Mouse (Mus musculus) liver, embryonic 14.5 days (tissue): Measurements from ENCODE around the gene Capn2. TPM values are rescaled to one million over a fixed set of nuclear protein-coding genes. Genes with fewer than 3 reads are reported as not detected.
A peak's percentile ranks its signal among the peaks of the same experiment; 100 is the strongest.

Experiments
- ATAC-seq: fragments of 200-750 bp; cut with Nextera tagmentation; 2 replicates; pipeline ENCODE4 v1.8.0; 2017; ENCODE audit warnings: moderate number of reproducible peaks, mild to moderate bottlenecking, moderate library complexity; ENCODE audit not compliant: insufficient read depth
- DNase-seq, 3 experiments: peaks; one replicate each; pipeline ENCODE4 v3.0.0-alpha.2; 2012 to 2013; ENCODE audit warnings: low read depth in 3 of 3, low spot score in 3 of 3
- H3K27ac ChIP-seq: fragments of 300-500 bp; sonication (generic); 2 replicates; pipeline ENCODE4 v1.5.1; 2014; ENCODE audit warnings: moderate library complexity, mild to moderate bottlenecking, control low read depth, inconsistent platforms
- H3K27me3 ChIP-seq: fragments of 300-500 bp; sonication (generic); 2 replicates; pipeline ENCODE4 v1.6.1; 2014; ENCODE audit warnings: mild to moderate bottlenecking, low read length, moderate library complexity; ENCODE audit not compliant: control insufficient read depth, insufficient read depth
- H3K36me3 ChIP-seq: fragments of 300-500 bp; sonication (generic); replicated peaks from 2 replicates; pipeline ENCODE4 v1.6.1; 2014; ENCODE audit warnings: low read depth; ENCODE audit not compliant: control insufficient read depth, insufficient read depth
- H3K4me1 ChIP-seq, 2 experiments: fragments of 200-500 bp in 1 of 2; fragments of 300-500 bp in 1 of 2; sonication (generic) in 1 of 2; replicated peaks; 2 replicates each; pipeline ENCODE4 v1.6.1; 2012 to 2014; ENCODE audit warnings: antibody characterized with exemption in 1 of 2, inconsistent platforms in 1 of 2, low read length in 1 of 2; ENCODE audit not compliant: control insufficient read depth in 2 of 2, insufficient read depth in 2 of 2
- H3K4me2 ChIP-seq: fragments of 300-500 bp; sonication (generic); 2 replicates; pipeline ENCODE4 v1.6.1; 2014; ENCODE audit warnings: low read depth, mild to moderate bottlenecking, control low read depth, moderate library complexity
- H3K4me3 ChIP-seq, 2 experiments: fragments of 200-500 bp in 1 of 2; fragments of 300-500 bp in 1 of 2; sonication (generic) in 1 of 2; 2 replicates each; pipeline ENCODE4 v1.5.1; 2012 to 2014; ENCODE audit warnings: low read depth in 2 of 2, low read length in 2 of 2, mild to moderate bottlenecking in 2 of 2, control low read depth in 1 of 2, inconsistent platforms in 1 of 2, moderate library complexity in 1 of 2; ENCODE audit not compliant: insufficient read depth in 1 of 2
- H3K9ac ChIP-seq: fragments of 300-500 bp; sonication (generic); replicated peaks from 2 replicates; pipeline ENCODE4 v1.6.1; 2014; ENCODE audit warnings: mild to moderate bottlenecking, control low read depth, moderate library complexity
- H3K9me3 ChIP-seq: fragments of 300-500 bp; sonication (generic); 2 replicates; pipeline ENCODE4 v1.6.1; 2016; ENCODE audit warnings: low read length, mixed read lengths; ENCODE audit not compliant: control insufficient read depth
- CTCF ChIP-seq: IDR thresholded peaks from 2 replicates; pipeline ENCODE4 v1.5.1; 2016; ENCODE audit warnings: antibody characterized with exemption, low read depth, control low read depth
- EP300 ChIP-seq: IDR thresholded peaks from 2 replicates; pipeline ENCODE4 v1.6.1; 2016; ENCODE audit warnings: antibody characterized with exemption, low read depth
- WGBS: fragments of 180-500 bp; shearing (Covaris S2); extraction: QIAGEN DNeasy Blood & Tissue Kit; methylation state at CpG from one replicate; pipeline ENCODE4 v1.1.7; 2014; ENCODE audit not compliant: insufficient replicate concordance; 5-methylcytosine and 5-hydroxymethylcytosine counted together
- polyA plus RNA-seq, 2 experiments: library from polyadenylated mRNA; depleted of rRNA in 1 of 2; stranded (reverse) in 1 of 2; unstranded in 1 of 2; fragments of >200 nt; fragmentation: Nextera tagmentation in 1 of 2; extraction: Ambion mirVana in 1 of 2; gene quantifications; 2 replicates each; pipeline versions ENCODE4 v1.2.1 to v1.2.3; 2012 to 2014

Capn2 gene
- polyA plus RNA-seq, 2 experiments, result 9.8 to 13.6 TPM

GRCm38 (mm10) chr1:182535080-182535481 lies 17.7 kb upstream of the Capn2 start:
- Histone ChIP-seq H3K9me3 (no peaks in the 10 kb centered on the region), H3K36me3 (no peaks in the 10 kb centered on the region), H3K27me3 (no peaks in the 10 kb centered on the region), H3K27ac (no peak overlapping the region), H3K4me1 (peaks cover 0 to 2% of the 10 kb centered on the region in 2 experiments; a peak in 1 of 4 replicates), H3K4me3 (no peak overlapping the region), H3K9ac (no peak overlapping the region), H3K4me2 (no peak overlapping the region)
- TF ChIP-seq CTCF, result no peak
- TF ChIP-seq EP300, result no peak
- DNase-seq (no peak), ATAC-seq (no peak)
- 61% methylated on average over 3 of the region's 3 CpGs for WGBS

- Histone ChIP-seq H3K9me3 (no peaks in the 10 kb centered on the region), H3K4me1 (0 out of 4 replicates have a peak, but pooled peaks cover 0 to under 1% of the 10 kb centered on the region in 2 experiments), H3K36me3 (no peaks in the 10 kb centered on the region), H3K4me3 (no peak overlapping the region), H3K4me2 (no peak overlapping the region), H3K9ac (no peak overlapping the region), H3K27ac (no peak overlapping the region), H3K27me3 (no peaks in the 10 kb centered on the region)
- 46% methylated on average over 3 of the region's 3 CpGs for WGBS
- DNase-seq (no peak), ATAC-seq (no peak)
- no peak for TF ChIP-seq CTCF
- TF ChIP-seq EP300, result no peak
Observed at GRCm38 (mm10) chr1:182533583-182533982, 16.2 kb upstream of the Capn2 start.

DNA sequence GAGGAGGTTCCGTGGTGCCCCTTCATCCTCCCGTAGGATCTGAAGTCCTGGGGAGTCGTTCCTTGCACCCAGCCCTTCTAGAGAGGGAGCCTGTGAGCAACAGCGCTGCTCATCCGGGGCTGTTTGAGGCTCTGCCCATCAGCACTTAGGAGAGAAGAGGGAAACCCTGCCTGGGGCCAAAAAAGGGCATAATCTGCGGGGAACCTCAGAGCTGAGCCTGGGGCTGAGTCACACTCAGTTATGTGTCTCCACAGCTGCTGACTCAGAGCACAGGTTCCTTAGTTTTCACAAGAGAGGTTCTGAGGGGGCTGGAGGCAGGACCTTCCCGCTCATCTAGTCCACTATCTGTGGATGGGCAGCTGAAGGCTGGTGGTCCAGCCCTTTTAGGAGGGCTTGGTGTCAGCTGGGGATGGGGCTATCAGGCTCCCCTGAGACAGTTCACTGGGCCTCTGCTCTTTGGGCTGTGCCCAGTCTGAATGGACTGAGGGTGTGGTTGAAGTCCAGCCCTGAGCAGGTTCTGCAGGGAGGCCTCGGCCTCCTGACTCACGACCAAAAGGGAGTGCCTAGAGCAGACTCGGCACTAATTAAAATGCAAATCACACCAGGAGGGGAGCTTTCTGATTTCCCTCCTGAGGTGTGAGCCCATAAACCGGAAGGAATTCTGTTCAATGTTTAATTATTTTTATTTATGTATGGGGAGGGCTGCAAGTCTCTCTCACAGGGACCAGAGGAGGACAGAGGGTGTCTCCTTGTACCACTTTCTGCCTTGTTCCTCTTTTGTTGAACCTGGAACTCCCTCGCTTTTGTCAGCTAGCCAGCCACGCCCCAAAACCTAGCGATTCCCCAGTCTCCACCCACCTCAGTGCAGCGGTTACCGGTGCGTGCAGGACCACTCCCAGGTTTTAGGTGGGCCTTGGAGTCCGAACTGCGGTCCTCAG lies 10.8 kb upstream of the Capn2 start:
- Histone ChIP-seq H3K4me3 (no peak overlapping the region), H3K4me2 (peak overlapping the region; percentile 13; the same call in 1 of the 2 replicates), H3K4me1 (peaks cover 0 to 3% of the 10 kb centered on the region in 2 experiments; a peak in 1 of 4 replicates), H3K27ac (no peak overlapping the region), H3K9ac (no peak overlapping the region), H3K27me3 (no peaks in the 10 kb centered on the region), H3K36me3 (no peaks in the 10 kb centered on the region), H3K9me3 (no peaks in the 10 kb centered on the region)
- 8% methylated on average over 19 of the region's 19 CpGs for whole genome bisulfite sequencing
- TF ChIP-seq CTCF, result no peak
- no peak for TF ChIP-seq EP300
- ATAC-seq (peak; percentile 18; the same call in 1 of the 2 replicates), DNase-seq (no peak)

GRCm38 (mm10) chr1:182527261-182527766 lies 9.9 kb upstream of the Capn2 start:
- WGBS, result 46% methylated on average over 13 of the region's 13 CpGs
- no peaks in the 10 kb centered on the region for H3K27me3 ChIP-seq
- no peak overlapping the region for H3K27ac ChIP-seq
- no peak for ATAC-seq
- H3K4me2 ChIP-seq, result no peak overlapping the region; the same call in 1 of the 2 replicates
- no peaks in the 10 kb centered on the region for H3K9me3 ChIP-seq
- H3K9ac ChIP-seq, result no peak overlapping the region
- TF ChIP-seq EP300, result no peak
- no peak for TF ChIP-seq CTCF
- H3K36me3 ChIP-seq, result no peaks in the 10 kb centered on the region
- peaks cover 0 to 3% of the 10 kb centered on the region in 2 experiments; a peak in 1 of 4 replicates for H3K4me1 ChIP-seq
- no peak overlapping the region for H3K4me3 ChIP-seq
- no peak for DNase-seq

- Histone ChIP-seq H3K9me3 (no peaks in the 10 kb centered on the region), H3K4me3 (no peak overlapping the region), H3K27me3 (no peaks in the 10 kb centered on the region), H3K36me3 (no peaks in the 10 kb centered on the region), H3K4me2 (no peak overlapping the region), H3K9ac (no peak overlapping the region), H3K4me1 (peaks cover 0 to 3% of the 10 kb centered on the region in 2 experiments; a peak in 1 of 4 replicates), H3K27ac (no peak overlapping the region)
- WGBS, result 74% methylated on average over 3 of the region's 3 CpGs
- ATAC-seq (no peak), DNase-seq (no peak)
- TF ChIP-seq EP300, result no peak
- no peak for TF ChIP-seq CTCF
Observed at GRCm38 (mm10) chr1:182525601-182526000, 8.2 kb upstream of the Capn2 start.
